8 mouse cellular contexts compared by ENCODE assay signal in the genomic region with DNA sequence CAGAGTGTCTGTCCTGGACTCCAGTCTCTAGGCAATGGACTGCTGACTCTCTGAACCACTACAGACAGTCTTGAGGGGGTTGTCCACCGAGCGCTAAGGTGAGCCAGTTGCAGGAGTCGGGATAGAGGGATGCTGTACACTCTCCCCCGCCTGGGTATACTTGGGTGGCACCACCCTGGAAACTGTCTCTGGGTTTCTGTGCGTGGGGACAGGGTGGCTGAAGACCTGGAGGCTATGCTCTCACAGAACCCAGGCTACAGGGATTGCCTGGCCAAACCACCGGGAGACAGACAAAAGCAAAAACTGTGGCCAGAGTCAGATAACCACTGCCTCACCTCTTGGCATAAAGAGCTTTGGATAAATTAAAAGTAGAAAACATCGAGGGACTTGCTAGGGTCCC. TPM values are rescaled to one million over a fixed set of nuclear protein-coding genes. Genes with fewer than 3 reads are reported as not detected.
DNase-seq lines count a peak whose midpoint lies in the region; ATAC-seq and TF ChIP-seq lines count a peak whose summit lies in the region.

No protein-coding gene starts in this region.

- DNase-seq in kidney, adult 2 months, result no peak
- no peak for DNase-seq in embryonic facial prominence, embryonic 14.5 days (ENCODE audit: low spot score)
- no peak for DNase-seq in midbrain, postnatal 0 days (ENCODE audit: low spot score)
- no peak for DNase-seq in cerebellum, adult 11-12 months
- no peak for DNase-seq in layer of hippocampus, adult 9-10 months (ENCODE audit: low spot score)
- no peak for DNase-seq in left cerebral cortex, adult 18-20 months (ENCODE audit: low spot score in 2 of 2)

- H3K4me2 ChIP-seq in kidney, embryonic 16.5 days (replicated peaks; ENCODE audit: low read depth, low read length), result peak overlapping the region; percentile 88; the same call in 1 of the 2 replicates
- H3K4me2 ChIP-seq in embryonic facial prominence, embryonic 14.5 days (ENCODE audit: low read depth, low read length), result peak overlapping the region; percentile 80
- H3K4me2 ChIP-seq in intestine, embryonic 15.5 days (replicated peaks), result peak overlapping the region; percentile 93; the same call in 1 of the 2 replicates
- H3K4me2 ChIP-seq in midbrain, postnatal 0 days (ENCODE audit: low read depth, low read length, poor library complexity, severe bottlenecking), result peak overlapping the region; percentile 76

- no peak for TF ChIP-seq POLR2A in kidney, adult 2 months (IDR thresholded peaks at IDR 0.05; ENCODE audit: low read depth, low read length)

- no peak for TF ChIP-seq CTCF in kidney, adult 2 months (conservative IDR thresholded peaks at IDR 0.05; ENCODE audit: insufficient read depth, insufficient read length, low read depth, low read length)
- TF ChIP-seq CTCF in midbrain, postnatal 0 days (IDR thresholded peaks at IDR 0.05), result no peak

- H3K27me3 ChIP-seq in kidney, embryonic 16.5 days (ENCODE audit: insufficient read depth, low read length), result no peaks in the 10 kb centered on the region
- no peaks in the 10 kb centered on the region for H3K27me3 ChIP-seq in kidney, adult 2 months (replicated peaks; ENCODE audit: control insufficient read depth, insufficient read depth, low read length)
- H3K27me3 ChIP-seq in embryonic facial prominence, embryonic 14.5 days (replicated peaks; ENCODE audit: control insufficient read depth, insufficient read depth, low read length), result no peaks in the 10 kb centered on the region
- no peaks in the 10 kb centered on the region for H3K27me3 ChIP-seq in intestine, embryonic 15.5 days (replicated peaks)
- H3K27me3 ChIP-seq in midbrain, postnatal 0 days (ENCODE audit: insufficient read depth, low read length), result no peaks in the 10 kb centered on the region

- WGBS in kidney, embryonic 16.5 days, result 85% methylated on average over 7 of the region's 7 CpGs
- 84% methylated on average over 7 of the region's 7 CpGs for WGBS in kidney, adult 2 months
- WGBS in embryonic facial prominence, embryonic 14.5 days, result 71% methylated on average over 7 of the region's 7 CpGs
- WGBS in intestine, embryonic 15.5 days, result 84% methylated on average over 7 of the region's 7 CpGs
- WGBS in midbrain, postnatal 0 days, result 67% methylated on average over 7 of the region's 7 CpGs

- peak overlapping the region; percentile 78 for H3K4me3 ChIP-seq in kidney, embryonic 16.5 days (ENCODE audit: low read length)
- H3K4me3 ChIP-seq in kidney, adult 2 months (ENCODE audit: insufficient read depth, low read depth, low read length), result no peak overlapping the region
- H3K4me3 ChIP-seq in embryonic facial prominence, embryonic 14.5 days (ENCODE audit: low read depth, low read length), result peak overlapping the region; percentile 81
- H3K4me3 ChIP-seq in intestine, embryonic 15.5 days (replicated peaks), result peak overlapping the region; percentile 77
- peak overlapping the region; percentile 87 for H3K4me3 ChIP-seq in midbrain, postnatal 0 days (ENCODE audit: low read depth, low read length)

- H3K27ac ChIP-seq in kidney, embryonic 16.5 days (ENCODE audit: low read length), result no peak overlapping the region
- H3K27ac ChIP-seq in kidney, adult 2 months (ENCODE audit: insufficient read depth, low read depth, low read length), result no peak overlapping the region
- H3K27ac ChIP-seq in embryonic facial prominence, embryonic 14.5 days (replicated peaks; ENCODE audit: low read depth, low read length), result no peak overlapping the region
- no peak overlapping the region for H3K27ac ChIP-seq in intestine, embryonic 15.5 days
- peak overlapping the region; percentile 96 for H3K27ac ChIP-seq in midbrain, postnatal 0 days (ENCODE audit: low read depth, low read length)

- no peak overlapping the region for H3K9ac ChIP-seq in kidney, embryonic 16.5 days (replicated peaks; ENCODE audit: low read length)
- peak overlapping the region; percentile 95 for H3K9ac ChIP-seq in embryonic facial prominence, embryonic 14.5 days (ENCODE audit: low read depth, low read length)
- H3K9ac ChIP-seq in intestine, embryonic 15.5 days, result no peak overlapping the region
- H3K9ac ChIP-seq in midbrain, postnatal 0 days (replicated peaks; ENCODE audit: low read length, poor library complexity, severe bottlenecking), result peak overlapping the region; percentile 97

- H3K36me3 ChIP-seq in kidney, embryonic 16.5 days (ENCODE audit: insufficient read depth, low read length), result peaks cover 9% of the 10 kb centered on the region
- no peaks in the 10 kb centered on the region for H3K36me3 ChIP-seq in kidney, adult 2 months (ENCODE audit: control insufficient read depth, insufficient read depth, low read length)
- peaks cover 23% of the 10 kb centered on the region for H3K36me3 ChIP-seq in embryonic facial prominence, embryonic 14.5 days (ENCODE audit: control insufficient read depth, insufficient read depth, low read length)
- no peaks in the 10 kb centered on the region for H3K36me3 ChIP-seq in intestine, embryonic 15.5 days
- peaks cover 15% of the 10 kb centered on the region; the same call in 1 of the 2 replicates for H3K36me3 ChIP-seq in midbrain, postnatal 0 days (ENCODE audit: insufficient read depth, low read length)

- ATAC-seq in kidney, embryonic 16.5 days (ENCODE audit: low FRiP score, low TSS enrichment), result no peak
- ATAC-seq in embryonic facial prominence, embryonic 14.5 days (ENCODE audit: low read depth), result no peak
- no peak for ATAC-seq in intestine, embryonic 15.5 days
- no peak; the same call in 1 of the 2 replicates for ATAC-seq in midbrain, postnatal 0 days (ENCODE audit: low FRiP score)

- peaks cover 12% of the 10 kb centered on the region for H3K4me1 ChIP-seq in kidney, embryonic 16.5 days (ENCODE audit: insufficient read depth, low read length)
- H3K4me1 ChIP-seq in kidney, adult 2 months (ENCODE audit: control insufficient read depth, insufficient read depth, low read length), result peaks cover 7% of the 10 kb centered on the region
- H3K4me1 ChIP-seq in embryonic facial prominence, embryonic 14.5 days (ENCODE audit: control insufficient read depth, insufficient read depth, low read length), result peaks cover 8% of the 10 kb centered on the region
- H3K4me1 ChIP-seq in intestine, embryonic 15.5 days (replicated peaks), result peaks cover 19% of the 10 kb centered on the region; the same call in 1 of the 2 replicates
- peaks cover 15% of the 10 kb centered on the region for H3K4me1 ChIP-seq in midbrain, postnatal 0 days (ENCODE audit: insufficient read depth, low read length)

- peaks cover 5% of the 10 kb centered on the region; the same call in 1 of the 2 replicates for H3K9me3 ChIP-seq in kidney, embryonic 16.5 days (ENCODE audit: low read length)
- H3K9me3 ChIP-seq in embryonic facial prominence, embryonic 14.5 days (ENCODE audit: control insufficient read depth, low read length), result 0 out of 2 replicates have a peak, but pooled peaks cover 4% of the 10 kb centered on the region
- no peaks in the 10 kb centered on the region for H3K9me3 ChIP-seq in intestine, embryonic 15.5 days
- no peaks in the 10 kb centered on the region for H3K9me3 ChIP-seq in midbrain, postnatal 0 days (ENCODE audit: low read length)

RNA-seq across cellular contexts. Expression of a gene that starts 1.1 kb away (rescaled TPM):
- 16.8 and 19.7 TPM in 2 replicates for polyA plus RNA-seq in kidney, embryonic 16.5 days (2015; fragmentation: Nextera tagmentation; extraction: Ambion mirVana)
- 6.7 and 9.4 TPM in 2 replicates for polyA plus RNA-seq in kidney, adult 2 months (2012; rRNA removed)
- 13.8 and 20.7 TPM in 2 replicates for polyA plus RNA-seq in embryonic facial prominence, embryonic 14.5 days (2014; fragmentation: Nextera tagmentation; extraction: Ambion mirVana)
- 9.1 and 10.0 TPM in 2 replicates for polyA plus RNA-seq in intestine, embryonic 15.5 days (2015; fragmentation: Nextera tagmentation; extraction: Ambion mirVana)
- total RNA-seq in midbrain, postnatal 0 days (2014; rRNA removed), result 114 and 124 TPM in 2 replicates
- polyA plus RNA-seq in midbrain, postnatal 0 days (2015; fragmentation: Nextera tagmentation; extraction: Ambion mirVana), result 64.3 and 67.7 TPM in 2 replicates
- total RNA-seq in left cerebral cortex, adult 18-20 months (2021), result 10 to 100 TPM; 60.4 to 64.9 TPM

RNA-seq across cellular contexts. Expression of a gene that starts 37.9 kb away (rescaled TPM):
- 62.2 and 69.0 TPM in 2 replicates for polyA plus RNA-seq in kidney, embryonic 16.5 days (2015; fragmentation: Nextera tagmentation; extraction: Ambion mirVana)
- 9.1 and 9.4 TPM in 2 replicates for polyA plus RNA-seq in kidney, adult 2 months (2012; rRNA removed)
- polyA plus RNA-seq in embryonic facial prominence, embryonic 14.5 days (2014; fragmentation: Nextera tagmentation; extraction: Ambion mirVana), result 52.2 and 59.3 TPM in 2 replicates
- 55.2 and 57.3 TPM in 2 replicates for polyA plus RNA-seq in intestine, embryonic 15.5 days (2015; fragmentation: Nextera tagmentation; extraction: Ambion mirVana)
- total RNA-seq in midbrain, postnatal 0 days (2014; rRNA removed), result 16.5 and 17.5 TPM in 2 replicates
- 38.1 and 43.7 TPM in 2 replicates for polyA plus RNA-seq in midbrain, postnatal 0 days (2015; fragmentation: Nextera tagmentation; extraction: Ambion mirVana)
- 10 to 100 TPM; 18.3 to 21.1 TPM for total RNA-seq in left cerebral cortex, adult 18-20 months (2021)

RNA-seq across cellular contexts. Expression of a gene that starts 50.0 kb away (rescaled TPM):
- polyA plus RNA-seq in kidney, embryonic 16.5 days (2015; fragmentation: Nextera tagmentation; extraction: Ambion mirVana), result 25.2 and 26.0 TPM in 2 replicates
- 26.4 and 31.4 TPM in 2 replicates for polyA plus RNA-seq in kidney, adult 2 months (2012; rRNA removed)
- polyA plus RNA-seq in embryonic facial prominence, embryonic 14.5 days (2014; fragmentation: Nextera tagmentation; extraction: Ambion mirVana), result 12.1 and 15.2 TPM in 2 replicates
- polyA plus RNA-seq in intestine, embryonic 15.5 days (2015; fragmentation: Nextera tagmentation; extraction: Ambion mirVana), result 12.1 and 12.5 TPM in 2 replicates
- total RNA-seq in midbrain, postnatal 0 days (2014; rRNA removed), result 21.1 and 22.3 TPM in 2 replicates
- 10.1 and 11.5 TPM in 2 replicates for polyA plus RNA-seq in midbrain, postnatal 0 days (2015; fragmentation: Nextera tagmentation; extraction: Ambion mirVana)
- 10 to 100 TPM; 17.1 to 18.0 TPM for total RNA-seq in left cerebral cortex, adult 18-20 months (2021)

Comparison
In these comparisons a context has a peak if more than half of its experiments do, and no peak if none do; other contexts are left out.
1. H3K9ac ChIP-seq: peak in embryonic facial prominence, embryonic 14.5 days (single experiment) and midbrain, postnatal 0 days (single experiment); none in kidney, embryonic 16.5 days (single experiment) and intestine, embryonic 15.5 days (single experiment).
2. Peak in every context shown above with its lines, with median percentiles within 50 percentile points of each other: H3K4me2 ChIP-seq.